Mouse (Mus musculus) frontal cortex, adult 2 months (tissue): ENCODE measurements around the gene Sohlh2. TPM values are rescaled to one million over a fixed set of nuclear protein-coding genes. Genes with fewer than 3 reads are reported as not detected.

Experiments used
- DNase-seq, 2 experiments: peaks; one replicate each; pipeline ENCODE4 v3.0.0; 2022; ENCODE audit warnings: low spot score in 1 of 2; ENCODE audit errors: extremely low spot score in 1 of 2
- polyA plus RNA-seq: library from polyadenylated mRNA; depleted of rRNA; stranded (reverse); fragments of >200 nt; gene quantifications from 2 replicates; pipeline ENCODE4 v1.2.3, GENCODE M21; 2012; rRNA removed

Gene Sohlh2
- polyA plus RNA-seq, result 0.04 TPM in 1 of 2 replicates, not detected in the other

GRCm38 (mm10) chr3:55181766-55182165 lies at the start of gene Sohlh2:
Sohlh2 (plus strand) TSS chr3:55182028.
- DNase-seq, result no peak

- DNase-seq, result no peak
Measured at GRCm38 (mm10) chr3:55137039-55137438, 44.8 kb upstream of the Sohlh2 start, which contains the start of gene Ccdc169. Ccdc169 (plus strand) TSS chr3:55137339.

- no peak for DNase-seq
Measured at GRCm38 (mm10) chr3:55139837-55140236, 42.0 kb upstream of the Sohlh2 start.

GRCm38 (mm10) chr3:55141401-55141800 lies 40.4 kb upstream of the Sohlh2 start:
- DNase-seq, result no peak

GRCm38 (mm10) chr3:55144916-55145315 lies 36.9 kb upstream of the Sohlh2 start:
- no peak for DNase-seq

GRCm38 (mm10) chr3:55146441-55146840 lies 35.4 kb upstream of the Sohlh2 start:
- DNase-seq, result no peak

- DNase-seq, result no peak
Measured at GRCm38 (mm10) chr3:55147156-55147555, 34.7 kb upstream of the Sohlh2 start.

GRCm38 (mm10) chr3:55148091-55148490 lies 33.7 kb upstream of the Sohlh2 start:
- DNase-seq, result no peak

- DNase-seq, result peak in 1 of 2 experiments; percentile 83
Measured at GRCm38 (mm10) chr3:55151656-55152433, 30.0 kb upstream of the Sohlh2 start.

- peak in 1 of 2 experiments; percentile 64 for DNase-seq
Measured at GRCm38 (mm10) chr3:55152673-55153334, 29.0 kb upstream of the Sohlh2 start.

GRCm38 (mm10) chr3:55154163-55154562 lies 27.7 kb upstream of the Sohlh2 start:
- peak; percentile 47 to 62 for DNase-seq

GRCm38 (mm10) chr3:55157413-55157812 lies 24.4 kb upstream of the Sohlh2 start:
- DNase-seq, result no peak

- no peak for DNase-seq
Measured at GRCm38 (mm10) chr3:55161144-55161543, 20.7 kb upstream of the Sohlh2 start.

- no peak for DNase-seq
Measured at GRCm38 (mm10) chr3:55163510-55163909, 18.3 kb upstream of the Sohlh2 start.

GRCm38 (mm10) chr3:55172478-55172877 lies 9.3 kb upstream of the Sohlh2 start:
- DNase-seq, result no peak

GRCm38 (mm10) chr3:55177271-55177670 lies 4.6 kb upstream of the Sohlh2 start:
- DNase-seq, result no peak

- no peak for DNase-seq
Measured at GRCm38 (mm10) chr3:55191668-55192067, 9.8 kb downstream of the Sohlh2 start.

- no peak for DNase-seq
Measured at GRCm38 (mm10) chr3:55193351-55193750, 11.5 kb downstream of the Sohlh2 start.

GRCm38 (mm10) chr3:55194792-55195191 lies 13.0 kb downstream of the Sohlh2 start:
- no peak for DNase-seq

- no peak for DNase-seq
Measured at GRCm38 (mm10) chr3:55195581-55196327, 13.9 kb downstream of the Sohlh2 start.

- DNase-seq, result no peak
Measured at GRCm38 (mm10) chr3:55196328-55196710, 14.5 kb downstream of the Sohlh2 start.
